Mouse (Mus musculus) liver, embryonic 15.5 days (tissue): ENCODE results near the gene Tex36. TPM values are rescaled to one million over a fixed set of nuclear protein-coding genes. Genes with fewer than 3 reads are reported as not detected.

Source experiments
- ATAC-seq: fragments of 200-750 bp; cut with Nextera tagmentation; 2 replicates; pipeline ENCODE4 v1.8.0; 2017; ENCODE audit warnings: moderate number of reproducible peaks, mild to moderate bottlenecking, moderate library complexity; ENCODE audit not compliant: insufficient read depth
- H3K27ac ChIP-seq: fragments of 300-500 bp; sonication (generic); replicated peaks from 2 replicates; pipeline ENCODE4 v1.5.1; 2015; ENCODE audit warnings: mild to moderate bottlenecking, inconsistent platforms
- H3K27me3 ChIP-seq: fragments of 300-500 bp; sonication (generic); 2 replicates; pipeline ENCODE4 v1.6.1; 2015; ENCODE audit warnings: mild to moderate bottlenecking, inconsistent platforms
- H3K36me3 ChIP-seq: fragments of 300-500 bp; sonication (generic); replicated peaks from 2 replicates; pipeline ENCODE4 v1.6.1; 2015; ENCODE audit warnings: moderate library complexity, mild to moderate bottlenecking, inconsistent platforms
- H3K4me1 ChIP-seq: fragments of 300-500 bp; sonication (generic); replicated peaks from 2 replicates; pipeline ENCODE4 v1.6.1; 2015; ENCODE audit warnings: inconsistent platforms
- H3K4me2 ChIP-seq: fragments of 300-500 bp; sonication (generic); 2 replicates; pipeline ENCODE4 v1.6.1; 2015; ENCODE audit warnings: moderate library complexity, mild to moderate bottlenecking, inconsistent platforms
- H3K4me3 ChIP-seq: fragments of 300-500 bp; sonication (generic); replicated peaks from 2 replicates; pipeline ENCODE4 v1.5.1; 2015; ENCODE audit warnings: mild to moderate bottlenecking, inconsistent platforms
- H3K9ac ChIP-seq: fragments of 300-500 bp; sonication (generic); 2 replicates; pipeline ENCODE4 v1.6.1; 2015; ENCODE audit warnings: moderate library complexity, mild to moderate bottlenecking, inconsistent platforms
- H3K9me3 ChIP-seq: fragments of 300-500 bp; sonication (generic); replicated peaks from 2 replicates; pipeline ENCODE4 v1.6.1; 2016; ENCODE audit warnings: inconsistent platforms
- WGBS: fragments of 180-500 bp; shearing (Covaris S2); methylation state at CpG from one replicate; pipeline ENCODE4 v1.1.7; 2015; ENCODE audit warnings: mixed read lengths; ENCODE audit not compliant: insufficient replicate concordance; 5-methylcytosine and 5-hydroxymethylcytosine counted together
- polyA plus RNA-seq: library from polyadenylated mRNA; unstranded; fragments of >200 nt; fragmentation: Nextera tagmentation; extraction: Ambion mirVana; gene quantifications from 2 replicates; pipeline ENCODE4 v1.2.1, GENCODE M21; 2015

The Tex36 gene
- polyA plus RNA-seq, 1 experiment from 2014 or later = not detected

DNA sequence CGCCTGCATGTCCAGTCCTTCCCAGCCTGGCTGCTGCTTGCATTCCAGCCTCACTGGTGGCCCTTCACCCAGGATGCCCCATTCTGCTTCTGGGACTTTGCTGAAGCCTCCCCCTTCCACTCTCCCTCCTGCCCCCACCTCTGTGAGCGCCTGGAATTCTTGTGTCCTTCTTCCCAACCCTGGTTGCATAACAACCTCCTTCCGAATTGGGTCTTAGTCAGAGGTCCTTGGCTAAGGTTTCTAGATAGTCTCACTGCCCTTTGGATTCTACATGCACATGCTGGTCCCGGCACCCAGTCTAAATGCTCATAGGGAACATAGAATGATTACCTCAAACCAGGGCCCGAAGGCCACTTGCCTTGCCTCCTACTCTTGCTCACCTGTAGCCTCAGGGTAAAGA, 21.3 kb upstream of the Tex36 start:
- no peak overlapping the region for H3K27ac ChIP-seq
- no peak overlapping the region for H3K9ac ChIP-seq
- no peak overlapping the region for H3K4me2 ChIP-seq
- H3K4me3 ChIP-seq = no peak overlapping the region
- H3K27me3 ChIP-seq = no peaks in the 10 kb centered on the region
- no peak for ATAC-seq
- H3K9me3 ChIP-seq = no peaks in the 10 kb centered on the region
- 56% methylated on average over 5 of the region's 5 CpGs for WGBS
- no peaks in the 10 kb centered on the region for H3K36me3 ChIP-seq
- no peaks in the 10 kb centered on the region for H3K4me1 ChIP-seq

DNA sequence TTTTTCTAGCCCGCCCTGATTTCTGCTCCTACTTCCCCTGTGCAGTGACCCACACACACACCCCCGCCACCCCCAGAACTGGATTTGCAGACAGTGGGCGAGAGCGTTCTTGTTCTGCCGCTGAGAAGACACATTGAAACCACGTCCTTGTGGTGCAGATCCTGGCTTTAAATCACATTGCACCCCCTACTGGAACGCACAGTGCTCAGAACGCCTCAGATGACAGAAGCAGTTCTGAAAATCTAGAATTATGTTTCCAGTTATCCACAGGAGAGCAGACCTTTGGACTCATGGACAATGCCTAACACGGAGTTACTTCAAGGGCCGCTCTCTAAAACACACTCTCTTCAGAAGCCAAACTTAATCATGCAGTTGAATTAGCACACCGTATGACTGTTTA, 18.8 kb upstream of the Tex36 start:
- no peak overlapping the region for H3K4me2 ChIP-seq
- ATAC-seq = no peak

DNA sequence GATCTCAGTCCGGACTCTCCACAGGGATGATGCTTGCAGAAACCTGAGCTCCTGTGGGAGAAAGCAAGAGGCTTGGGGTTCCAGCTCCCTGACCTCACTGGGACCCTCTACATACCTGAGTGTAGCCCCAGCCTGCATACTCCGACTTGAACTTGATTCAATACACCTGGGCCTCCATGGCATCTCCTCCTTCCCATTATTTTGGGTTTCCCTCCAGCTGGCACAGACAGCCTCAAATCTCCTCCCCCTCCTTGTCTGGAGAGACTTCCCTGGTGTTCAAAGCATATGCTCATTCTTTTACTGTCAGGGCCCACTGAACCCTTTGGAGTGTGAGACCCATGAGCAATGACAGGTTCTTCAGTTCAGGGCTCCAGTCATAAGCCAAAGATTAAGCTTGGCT, 11.0 kb upstream of the Tex36 start:
- Histone ChIP-seq H3K27me3 (no peaks in the 10 kb centered on the region), H3K4me2 (no peak overlapping the region), H3K9me3 (no peaks in the 10 kb centered on the region), H3K27ac (no peak overlapping the region), H3K4me1 (no peaks in the 10 kb centered on the region), H3K9ac (no peak overlapping the region), H3K4me3 (no peak overlapping the region), H3K36me3 (no peaks in the 10 kb centered on the region)
- ATAC-seq = no peak
- WGBS = 55% methylated on average over 2 of the region's 2 CpGs

More for the DNA sequence above, 18.8 kb upstream of the Tex36 start:
- Histone ChIP-seq H3K4me1 (no peaks in the 10 kb centered on the region), H3K9ac (no peak overlapping the region), H3K4me3 (no peak overlapping the region), H3K27me3 (no peaks in the 10 kb centered on the region), H3K27ac (no peak overlapping the region), H3K9me3 (no peaks in the 10 kb centered on the region), H3K36me3 (no peaks in the 10 kb centered on the region)
- 43% methylated on average over 11 of the region's 11 CpGs for WGBS

DNA sequence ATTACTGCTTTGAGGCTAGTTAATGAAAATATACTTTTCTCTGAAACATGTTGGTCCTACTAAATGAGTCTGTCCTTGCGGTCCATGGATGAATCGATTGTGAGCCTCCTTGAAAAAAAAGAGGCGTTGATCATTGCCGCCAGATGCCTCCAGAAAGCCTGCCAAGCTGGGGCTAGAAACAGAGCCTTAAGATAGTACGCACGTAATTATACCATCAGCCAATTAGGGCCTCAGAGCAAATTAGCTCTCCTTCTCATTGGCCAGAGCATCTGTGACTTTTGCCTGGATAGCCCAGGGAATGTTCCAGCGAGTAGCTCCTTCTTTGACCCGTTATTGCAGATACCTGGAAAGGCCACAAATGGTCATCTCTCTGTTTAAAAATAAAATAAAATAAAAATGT, 7.6 kb upstream of the Tex36 start:
- Histone ChIP-seq H3K4me3 (no peak overlapping the region), H3K4me2 (no peak overlapping the region), H3K9me3 (no peaks in the 10 kb centered on the region), H3K27ac (no peak overlapping the region), H3K9ac (no peak overlapping the region), H3K27me3 (no peaks in the 10 kb centered on the region), H3K4me1 (no peaks in the 10 kb centered on the region), H3K36me3 (no peaks in the 10 kb centered on the region)
- WGBS = 70% methylated on average over 8 of the region's 8 CpGs
- ATAC-seq = no peak

DNA sequence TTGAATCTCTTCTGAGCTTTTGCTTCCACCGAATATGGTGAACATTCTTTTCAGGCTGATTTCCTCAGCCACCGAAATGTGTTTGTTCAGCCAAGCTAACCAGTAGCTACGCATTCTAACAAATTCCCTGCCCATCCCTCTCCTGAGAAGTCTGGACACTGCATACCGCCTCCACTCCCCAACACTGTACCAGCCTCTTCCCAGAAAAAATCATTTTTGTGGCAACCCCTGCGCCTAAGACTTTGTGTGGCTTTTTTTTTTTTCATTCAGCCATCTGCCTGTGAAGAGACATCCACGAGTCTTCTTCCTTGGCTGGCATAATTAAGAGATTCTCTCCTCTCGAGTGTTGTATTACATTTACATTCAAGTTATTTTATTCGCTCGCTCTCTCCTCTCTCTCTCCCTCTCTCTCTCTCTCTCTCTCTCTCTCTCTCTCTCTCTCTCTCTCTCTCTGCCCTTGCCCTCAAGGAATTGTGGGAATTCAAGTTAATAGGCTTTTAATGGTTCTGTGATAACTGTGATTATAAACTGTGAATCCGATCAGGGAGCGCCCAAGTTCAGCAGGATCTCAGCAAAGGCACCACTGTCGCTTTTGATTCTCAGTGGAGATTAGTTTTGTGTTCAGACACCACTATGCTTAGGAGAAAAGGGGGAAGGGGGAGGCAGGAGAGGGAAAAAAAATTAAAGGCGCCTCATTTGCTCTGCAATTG, 6.8 kb upstream of the Tex36 start:
- no peak overlapping the region for H3K9ac ChIP-seq
- no peak overlapping the region for H3K27ac ChIP-seq
- H3K27me3 ChIP-seq = no peaks in the 10 kb centered on the region
- 65% methylated on average over 13 of the region's 13 CpGs for WGBS
- no peaks in the 10 kb centered on the region for H3K4me1 ChIP-seq
- no peak overlapping the region for H3K4me2 ChIP-seq
- no peaks in the 10 kb centered on the region for H3K36me3 ChIP-seq
- no peaks in the 10 kb centered on the region for H3K9me3 ChIP-seq
- no peak overlapping the region for H3K4me3 ChIP-seq
- ATAC-seq = no peak

- no peaks in the 10 kb centered on the region for H3K4me1 ChIP-seq
- no peaks in the 10 kb centered on the region for H3K9me3 ChIP-seq
- no peak overlapping the region for H3K9ac ChIP-seq
- no peak overlapping the region for H3K4me2 ChIP-seq
- WGBS = 62% methylated on average over 13 of the region's 13 CpGs
- no peak overlapping the region for H3K27ac ChIP-seq
- no peaks in the 10 kb centered on the region for H3K27me3 ChIP-seq
- no peak overlapping the region for H3K4me3 ChIP-seq
- H3K36me3 ChIP-seq = no peaks in the 10 kb centered on the region
- ATAC-seq = no peak
These were observed 6.1 kb upstream of the Tex36 start for GRCm38 (mm10) chr7:133607883-133608575.

DNA sequence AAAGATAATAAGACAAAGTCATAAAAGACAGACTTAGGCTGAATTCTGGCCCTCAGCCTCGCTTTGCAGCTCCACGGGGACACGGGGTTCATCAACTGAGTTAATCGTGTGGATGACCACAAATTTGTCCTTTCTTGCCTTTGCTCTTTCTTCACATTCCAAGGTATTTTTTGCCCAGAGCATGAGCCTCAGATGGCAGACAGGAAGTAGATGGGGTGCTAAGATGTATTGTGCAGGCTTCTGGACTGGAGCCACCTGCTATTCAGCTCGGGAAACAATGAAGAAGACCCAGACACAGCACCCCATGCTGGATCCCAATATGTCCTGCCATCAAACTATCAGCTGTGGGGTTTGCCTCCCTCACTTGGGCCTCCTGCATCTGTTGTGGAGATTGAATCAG, 5.4 kb upstream of the Tex36 start:
- ATAC-seq = no peak
- WGBS = 58% methylated on average over 5 of the region's 5 CpGs
- no peak overlapping the region for H3K27ac ChIP-seq
- H3K9me3 ChIP-seq = no peaks in the 10 kb centered on the region
- H3K36me3 ChIP-seq = no peaks in the 10 kb centered on the region
- H3K9ac ChIP-seq = no peak overlapping the region
- H3K27me3 ChIP-seq = no peaks in the 10 kb centered on the region
- H3K4me3 ChIP-seq = no peak overlapping the region
- no peak overlapping the region for H3K4me2 ChIP-seq
- no peaks in the 10 kb centered on the region for H3K4me1 ChIP-seq

GRCm38 (mm10) chr7:133604427-133605081, 2.6 kb upstream of the Tex36 start:
- WGBS = 65% methylated on average over 13 of the region's 13 CpGs
- no peak overlapping the region for H3K27ac ChIP-seq
- H3K9me3 ChIP-seq = no peaks in the 10 kb centered on the region
- no peak overlapping the region for H3K4me2 ChIP-seq
- H3K9ac ChIP-seq = no peak overlapping the region
- H3K36me3 ChIP-seq = no peaks in the 10 kb centered on the region
- no peaks in the 10 kb centered on the region for H3K4me1 ChIP-seq
- no peak overlapping the region for H3K4me3 ChIP-seq
- ATAC-seq = no peak
- no peaks in the 10 kb centered on the region for H3K27me3 ChIP-seq

DNA sequence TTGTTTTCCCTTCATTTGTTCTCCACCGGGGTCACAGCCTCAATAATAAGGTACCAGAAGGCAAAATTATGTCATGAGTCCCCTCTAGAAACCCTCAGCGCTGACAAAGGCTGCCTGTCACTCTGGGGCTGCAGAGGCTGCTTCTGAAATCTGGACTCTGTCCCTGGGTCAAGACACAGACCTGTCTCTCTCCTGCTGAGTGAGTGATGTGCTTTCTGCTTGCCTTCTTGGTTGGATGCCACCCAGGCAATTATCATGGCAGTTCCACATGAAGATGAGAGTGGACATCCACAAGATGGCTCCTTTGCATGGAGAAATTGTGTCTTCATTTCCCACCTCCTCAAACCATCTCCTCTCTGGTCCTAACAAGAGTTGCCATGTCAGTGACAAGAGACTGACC, 1.2 kb upstream of the Tex36 start:
- no peaks in the 10 kb centered on the region for H3K36me3 ChIP-seq
- 60% methylated on average over 2 of the region's 2 CpGs for WGBS
- H3K9me3 ChIP-seq = no peaks in the 10 kb centered on the region

GRCm38 (mm10) chr7:133600558-133600957, 1.4 kb downstream of the Tex36 start:
- Histone ChIP-seq H3K4me1 (no peaks in the 10 kb centered on the region), H3K27me3 (no peaks in the 10 kb centered on the region), H3K9me3 (no peaks in the 10 kb centered on the region), H3K4me2 (no peak overlapping the region), H3K27ac (no peak overlapping the region), H3K4me3 (no peak overlapping the region), H3K36me3 (no peaks in the 10 kb centered on the region), H3K9ac (no peak overlapping the region)
- WGBS = 67% methylated on average over 1 of the region's 1 CpGs
- no peak for ATAC-seq

More for the DNA sequence above, 1.2 kb upstream of the Tex36 start:
- Histone ChIP-seq H3K4me1 (no peaks in the 10 kb centered on the region), H3K4me3 (no peak overlapping the region), H3K27ac (no peak overlapping the region), H3K9ac (no peak overlapping the region), H3K4me2 (no peak overlapping the region), H3K27me3 (no peaks in the 10 kb centered on the region)
- ATAC-seq = no peak

GRCm38 (mm10) chr7:133591750-133592149, 10.2 kb downstream of the Tex36 start:
- 40% methylated on average over 1 of the region's 1 CpGs for WGBS
- Histone ChIP-seq H3K4me1 (no peaks in the 10 kb centered on the region), H3K36me3 (no peaks in the 10 kb centered on the region), H3K4me2 (no peak overlapping the region), H3K27ac (no peak overlapping the region), H3K4me3 (no peak overlapping the region), H3K27me3 (no peaks in the 10 kb centered on the region), H3K9me3 (no peaks in the 10 kb centered on the region), H3K9ac (no peak overlapping the region)
- ATAC-seq = no peak
